Mouse (Mus musculus): ENCODE measurements around the gene Vrtn. TPM values are rescaled to one million over a fixed set of nuclear protein-coding genes. Genes with fewer than 3 reads are reported as not detected.
A peak's percentile ranks its signal among the peaks of the same experiment; 100 is the strongest.

The Vrtn gene
- polyA plus RNA-seq, 1 experiment from 2014 or later, result not detected

DNA sequence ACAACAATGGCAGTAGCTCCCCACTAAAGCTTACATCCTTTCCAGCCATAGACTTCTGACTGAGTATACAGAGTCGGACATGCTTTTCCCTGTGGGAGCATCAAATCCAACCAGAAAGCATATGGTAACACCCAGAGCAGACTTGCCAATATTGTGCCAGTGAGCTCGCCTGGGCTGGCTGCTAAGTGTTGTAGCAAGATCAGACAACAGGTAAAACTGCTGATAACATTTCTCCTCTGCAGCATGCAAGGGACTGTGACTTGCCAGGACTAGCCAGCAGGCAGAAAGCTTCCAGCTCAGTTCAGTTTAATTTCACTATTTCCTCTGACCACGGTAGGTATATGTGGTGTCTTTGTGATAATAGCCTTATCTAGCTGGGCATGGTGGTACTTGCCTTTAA is 9.0 kb upstream of the Vrtn start:
- no peaks in the 10 kb centered on the region for H3K36me3 ChIP-seq
- no peak for DNase-seq (ENCODE audit: low spot score)
- H3K27me3 ChIP-seq (ENCODE audit: insufficient read depth, poor library complexity, severe bottlenecking), result no peaks in the 10 kb centered on the region
- no peak overlapping the region for H3K4me3 ChIP-seq
- H3K27ac ChIP-seq, result no peak overlapping the region
- no peaks in the 10 kb centered on the region for H3K9me3 ChIP-seq
- H3K4me1 ChIP-seq (replicated peaks), result no peaks in the 10 kb centered on the region
- WGBS, result 76% methylated on average over 3 of the region's 3 CpGs

- H3K27ac ChIP-seq, result no peak overlapping the region
- 5% methylated on average over 6 of the region's 6 CpGs for WGBS
- H3K27me3 ChIP-seq (ENCODE audit: insufficient read depth, poor library complexity, severe bottlenecking), result peaks cover 57% of the 10 kb centered on the region
- no peaks in the 10 kb centered on the region for H3K36me3 ChIP-seq
- peaks cover 24% of the 10 kb centered on the region; the same call in 1 of the 2 replicates for H3K4me1 ChIP-seq (replicated peaks)
- H3K4me3 ChIP-seq, result no peak overlapping the region
- no peaks in the 10 kb centered on the region for H3K9me3 ChIP-seq
- no peak for DNase-seq (ENCODE audit: low spot score)
These were observed 566 bp upstream of the Vrtn start for GRCm38 (mm10) chr12:84640253-84640652.

DNA sequence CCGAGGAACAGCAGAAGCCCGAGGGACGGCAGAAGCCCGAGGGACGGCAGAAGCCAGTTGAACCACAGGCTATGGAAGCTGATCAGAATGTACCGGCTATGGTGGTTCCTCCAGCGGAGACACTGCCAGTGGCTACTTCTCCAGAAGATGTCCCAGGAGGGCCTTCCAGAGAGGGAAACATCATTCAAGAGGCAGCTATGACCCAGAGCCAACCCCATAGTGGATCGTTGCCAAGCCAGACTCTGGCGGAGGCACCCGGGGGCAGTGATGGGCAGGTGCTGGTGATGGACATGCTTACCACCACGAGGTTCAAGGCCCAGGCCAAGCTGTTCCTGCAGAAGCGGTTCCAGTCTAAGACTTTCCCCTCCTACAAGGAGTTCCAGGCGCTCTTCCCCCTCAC is 9.4 kb downstream of the Vrtn start:
- WGBS, result 88% methylated on average over 13 of the region's 13 CpGs

GRCm38 (mm10) chr12:84653912-84654311 is 13.1 kb downstream of the Vrtn start:
- Histone ChIP-seq H3K9me3 (no peaks in the 10 kb centered on the region), H3K36me3 (no peaks in the 10 kb centered on the region), H3K27ac (no peak overlapping the region), H3K27me3 (ENCODE audit: insufficient read depth, poor library complexity, severe bottlenecking) (peaks cover 13% of the 10 kb centered on the region), H3K4me3 (no peak overlapping the region), H3K4me1 (replicated peaks) (peaks cover 21% of the 10 kb centered on the region; the same call in 1 of the 2 replicates)
- WGBS, result 30% methylated on average over 3 of the region's 3 CpGs
- peak; percentile 68 for DNase-seq (ENCODE audit: low spot score)

More for the DNA sequence above, 9.4 kb downstream of the Vrtn start:
- Histone ChIP-seq H3K4me1 (replicated peaks) (peaks cover 21% of the 10 kb centered on the region; the same call in 1 of the 2 replicates), H3K9me3 (no peaks in the 10 kb centered on the region), H3K36me3 (no peaks in the 10 kb centered on the region), H3K27ac (no peak overlapping the region), H3K27me3 (ENCODE audit: insufficient read depth, poor library complexity, severe bottlenecking) (peaks cover 13% of the 10 kb centered on the region; the same call in 1 of the 2 replicates), H3K4me3 (no peak overlapping the region)
- no peak for DNase-seq (ENCODE audit: low spot score)

DNA sequence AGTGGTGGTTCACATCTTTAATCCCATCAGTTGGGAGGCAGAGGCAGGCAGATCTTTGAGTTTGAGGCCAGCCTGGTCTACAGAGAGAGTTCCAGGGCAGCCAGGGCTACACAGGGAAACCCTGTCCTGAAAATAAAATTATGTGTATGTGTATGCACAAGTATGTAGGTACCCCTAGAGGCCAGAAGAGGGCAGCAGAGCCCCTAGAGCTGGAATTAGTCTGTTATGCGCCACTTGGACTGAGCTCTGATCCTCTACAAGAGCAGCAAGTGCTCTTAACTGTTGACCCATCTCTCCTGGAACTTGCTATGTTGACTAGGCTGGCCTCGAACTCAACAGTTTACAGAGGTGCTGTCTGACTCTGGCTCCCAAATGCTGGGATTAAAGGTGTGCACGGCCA is 29.7 kb downstream of the Vrtn start:
- no peak for DNase-seq (ENCODE audit: low spot score)
- no peaks in the 10 kb centered on the region for H3K9me3 ChIP-seq
- no peak overlapping the region for H3K27ac ChIP-seq
- H3K4me1 ChIP-seq (replicated peaks), result peaks cover 15% of the 10 kb centered on the region
- 84% methylated on average over 3 of the region's 3 CpGs for WGBS
- H3K36me3 ChIP-seq, result no peaks in the 10 kb centered on the region
- H3K27me3 ChIP-seq (ENCODE audit: insufficient read depth, poor library complexity, severe bottlenecking), result 0 out of 2 replicates have a peak, but pooled peaks cover 6% of the 10 kb centered on the region
- no peak overlapping the region for H3K4me3 ChIP-seq

DNA sequence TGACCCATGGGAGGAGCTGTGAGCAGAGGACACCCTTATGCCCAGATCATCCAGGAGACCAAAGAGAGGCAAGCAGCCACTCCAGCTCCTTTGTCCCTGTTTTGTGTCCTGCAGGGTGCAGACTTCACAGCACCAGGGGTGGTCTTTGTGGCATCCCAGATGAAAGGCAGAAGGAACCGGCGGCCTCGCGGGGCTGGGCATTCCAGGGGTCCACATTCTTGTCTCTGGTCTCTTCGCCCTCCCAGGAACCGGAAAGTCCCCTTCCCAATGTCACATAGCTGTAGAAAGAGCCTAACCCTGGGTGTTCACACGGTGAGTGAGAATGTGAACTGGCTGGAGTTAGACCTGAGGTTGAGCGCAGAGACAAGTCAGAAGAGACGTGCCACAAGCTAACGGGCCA is 30.8 kb downstream of the Vrtn start:
- H3K36me3 ChIP-seq, result no peaks in the 10 kb centered on the region
- 25% methylated on average over 10 of the region's 10 CpGs for WGBS

DNA sequence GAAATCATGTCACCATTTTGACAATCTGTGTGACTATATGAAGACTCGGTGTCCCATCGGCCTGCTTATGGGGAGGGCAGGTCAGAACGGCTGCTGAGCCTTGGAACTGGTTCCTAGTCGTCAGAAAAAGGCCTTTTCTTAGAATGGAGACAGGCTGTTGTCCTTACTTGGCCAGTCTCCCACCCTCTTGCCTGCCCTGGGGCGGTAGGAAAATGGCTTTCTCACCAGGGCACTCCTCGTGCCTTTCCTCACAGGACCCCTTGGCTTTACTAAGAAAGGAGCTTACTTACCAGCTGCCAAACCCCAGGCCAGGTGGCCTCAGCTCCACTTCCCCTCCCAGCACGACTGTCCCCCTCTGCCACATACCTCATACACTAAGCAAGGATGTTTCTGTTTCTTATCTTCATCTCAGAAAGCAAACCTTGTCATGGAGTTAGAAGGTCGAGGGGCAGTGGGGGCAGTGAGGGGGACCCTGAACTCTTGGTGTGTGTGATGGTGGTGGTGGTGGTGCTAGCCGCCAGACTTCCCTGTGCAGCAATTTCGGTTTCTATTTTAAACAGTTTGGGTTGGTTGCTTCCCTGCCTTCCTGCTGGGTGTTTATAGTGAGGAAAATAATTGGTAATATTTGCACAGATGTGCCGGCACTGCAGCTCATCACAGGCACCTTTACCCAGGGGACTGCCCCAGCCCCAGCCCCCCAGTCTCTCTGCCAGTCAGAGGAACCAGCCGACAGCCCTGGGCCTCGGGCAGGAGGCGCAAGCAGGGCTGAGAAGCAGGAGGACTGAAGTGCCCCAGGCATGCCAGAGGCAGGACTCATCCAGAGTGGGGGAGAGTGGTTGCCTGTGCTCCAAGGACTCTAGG is 34.1 kb downstream of the Vrtn start:
- Histone ChIP-seq H3K27ac (peak overlapping the region; percentile 54; the same call in 1 of the 2 replicates), H3K9me3 (no peaks in the 10 kb centered on the region), H3K36me3 (no peaks in the 10 kb centered on the region), H3K4me1 (replicated peaks) (peaks cover 16% of the 10 kb centered on the region), H3K27me3 (ENCODE audit: insufficient read depth, poor library complexity, severe bottlenecking) (0 out of 2 replicates have a peak, but pooled peaks cover 6% of the 10 kb centered on the region), H3K4me3 (no peak overlapping the region)
- WGBS, result 49% methylated on average over 14 of the region's 14 CpGs
- no peak for DNase-seq (ENCODE audit: low spot score)

More for the DNA sequence above, 30.8 kb downstream of the Vrtn start:
- Histone ChIP-seq H3K4me3 (no peak overlapping the region), H3K4me1 (replicated peaks) (peaks cover 16% of the 10 kb centered on the region), H3K9me3 (no peaks in the 10 kb centered on the region), H3K27me3 (ENCODE audit: insufficient read depth, poor library complexity, severe bottlenecking) (0 out of 2 replicates have a peak, but pooled peaks cover 6% of the 10 kb centered on the region), H3K27ac (no peak overlapping the region)
- DNase-seq (ENCODE audit: low spot score), result no peak

GRCm38 (mm10) chr12:84676011-84676410 is 35.2 kb downstream of the Vrtn start:
- WGBS, result 86% methylated on average over 3 of the region's 3 CpGs
- peaks cover 19% of the 10 kb centered on the region for H3K4me1 ChIP-seq (replicated peaks)
- no peak for DNase-seq (ENCODE audit: low spot score)

GRCm38 (mm10) chr12:84684569-84684968 is 43.8 kb downstream of the Vrtn start:
- DNase-seq (ENCODE audit: low spot score), result no peak
- no peak overlapping the region for H3K4me3 ChIP-seq
- WGBS, result 78% methylated on average over 7 of the region's 7 CpGs
- H3K4me1 ChIP-seq (replicated peaks), result peaks cover 21% of the 10 kb centered on the region
- no peak overlapping the region for H3K27ac ChIP-seq
- peaks cover 16% of the 10 kb centered on the region; the same call in 1 of the 2 replicates for H3K27me3 ChIP-seq (ENCODE audit: insufficient read depth, poor library complexity, severe bottlenecking)
- H3K36me3 ChIP-seq, result no peaks in the 10 kb centered on the region
- no peaks in the 10 kb centered on the region for H3K9me3 ChIP-seq

More at GRCm38 (mm10) chr12:84676011-84676410, 35.2 kb downstream of the Vrtn start:
- Histone ChIP-seq H3K9me3 (no peaks in the 10 kb centered on the region), H3K27ac (no peak overlapping the region), H3K27me3 (ENCODE audit: insufficient read depth, poor library complexity, severe bottlenecking) (peaks cover 14% of the 10 kb centered on the region; the same call in 1 of the 2 replicates), H3K4me3 (no peak overlapping the region), H3K36me3 (no peaks in the 10 kb centered on the region)

GRCm38 (mm10) chr12:84686176-84686575 is 45.4 kb downstream of the Vrtn start:
- 22% methylated on average over 4 of the region's 4 CpGs for WGBS

DNA sequence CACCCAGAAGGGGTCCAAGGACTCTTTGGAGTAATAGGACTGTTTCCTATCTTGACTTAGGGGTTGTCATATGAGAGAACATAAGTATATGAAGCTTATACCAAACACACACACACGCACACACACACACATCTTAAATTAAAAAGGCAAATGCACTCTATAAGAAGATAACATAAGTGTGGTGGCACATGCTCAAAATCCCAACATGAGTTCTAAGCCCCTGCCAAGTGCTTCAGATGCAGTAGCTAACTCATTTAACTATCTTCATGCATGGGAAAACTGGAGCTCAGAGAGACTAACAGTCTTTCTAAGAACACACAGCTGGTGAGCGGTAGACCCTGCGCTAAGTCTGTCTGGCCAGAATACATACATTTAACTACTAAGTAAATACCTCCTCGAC is 46.7 kb downstream of the Vrtn start:
- H3K4me3 ChIP-seq, result no peak overlapping the region
- DNase-seq (ENCODE audit: low spot score), result no peak
- H3K9me3 ChIP-seq, result no peaks in the 10 kb centered on the region
- H3K27ac ChIP-seq, result no peak overlapping the region
- 89% methylated on average over 4 of the region's 4 CpGs for WGBS
- no peaks in the 10 kb centered on the region for H3K36me3 ChIP-seq
- H3K4me1 ChIP-seq (replicated peaks), result peaks cover 18% of the 10 kb centered on the region
- H3K27me3 ChIP-seq (ENCODE audit: insufficient read depth, poor library complexity, severe bottlenecking), result peaks cover 7% of the 10 kb centered on the region; the same call in 1 of the 2 replicates

More at GRCm38 (mm10) chr12:84686176-84686575, 45.4 kb downstream of the Vrtn start:
- Histone ChIP-seq H3K4me3 (no peak overlapping the region), H3K27ac (no peak overlapping the region), H3K9me3 (no peaks in the 10 kb centered on the region), H3K4me1 (replicated peaks) (peaks cover 18% of the 10 kb centered on the region), H3K27me3 (ENCODE audit: insufficient read depth, poor library complexity, severe bottlenecking) (peaks cover 7% of the 10 kb centered on the region; the same call in 1 of the 2 replicates), H3K36me3 (no peaks in the 10 kb centered on the region)
- DNase-seq (ENCODE audit: low spot score), result no peak

- 89% methylated on average over 11 of the region's 11 CpGs for WGBS
- Histone ChIP-seq H3K27ac (no peak overlapping the region), H3K27me3 (ENCODE audit: insufficient read depth, poor library complexity, severe bottlenecking) (peaks cover 7% of the 10 kb centered on the region; the same call in 1 of the 2 replicates), H3K9me3 (no peaks in the 10 kb centered on the region), H3K4me1 (replicated peaks) (peaks cover 18% of the 10 kb centered on the region), H3K4me3 (no peak overlapping the region), H3K36me3 (no peaks in the 10 kb centered on the region)
- no peak for DNase-seq (ENCODE audit: low spot score)
These were observed 48.2 kb downstream of the Vrtn start for GRCm38 (mm10) chr12:84689051-84689450.

GRCm38 (mm10) chr12:84691347-84691746 is 50.5 kb downstream of the Vrtn start:
- Histone ChIP-seq H3K4me3 (no peak overlapping the region), H3K36me3 (no peaks in the 10 kb centered on the region), H3K9me3 (no peaks in the 10 kb centered on the region), H3K27me3 (ENCODE audit: insufficient read depth, poor library complexity, severe bottlenecking) (peaks cover 11% of the 10 kb centered on the region), H3K4me1 (replicated peaks) (peaks cover 11% of the 10 kb centered on the region), H3K27ac (no peak overlapping the region)
- DNase-seq (ENCODE audit: low spot score), result no peak

All from hindbrain, embryonic 10.5 days (tissue).